Mouse (Mus musculus): ENCODE data around the gene Sp6. TPM values are rescaled to one million over a fixed set of nuclear protein-coding genes. Genes with fewer than 3 reads are reported as not detected.

Gene Sp6
- total and polyA plus RNA-seq, 3 experiments = 10.1 to 65.5 (median 18.4) TPM

GRCm38 (mm10) chr11:97025721-97026344, 12.6 kb downstream of the Sp6 start:
- H3K27me3 ChIP-seq (replicated peaks) = no peaks in the 10 kb centered on the region

More at GRCm38 (mm10) chr11:97025721-97026344, 12.6 kb downstream of the Sp6 start:
- H3K4me3 ChIP-seq (replicated peaks in 1 of 3; ENCODE audit: low read depth in 2 of 3, low read length in 2 of 3, poor library complexity in 1 of 3) = peak overlapping the region; percentile 56 to 58 (median 57)
- peaks cover 8 to 55% of the 10 kb centered on the region in 2 experiments for H3K4me1 ChIP-seq (ENCODE audit: control insufficient read depth in 1 of 2, insufficient read depth in 2 of 2)
- dilution Hi-C loops (cut with MboI; ENCODE audit: extremely low pct_ligation_motif_present, extremely low pct_unique_long_range_greater_than_20kb, low sequenced_read_pairs) = no loop called here
- TF ChIP-seq TCF12 (IDR thresholded peaks at IDR 0.05; ENCODE audit: low read depth, low read length) (peak; percentile 79), MXI1 (IDR thresholded peaks at IDR 0.05; ENCODE audit: low read depth, low read length) (peak; percentile 89), MAX (IDR thresholded peaks at IDR 0.05; ENCODE audit: low read length) (peak; percentile 72), ZMIZ1 (IDR thresholded peaks at IDR 0.05; ENCODE audit: low read depth, low read length) (peak; percentile 87; the same call in 1 of the 2 replicates), GABPA (IDR thresholded peaks at IDR 0.05; ENCODE audit: insufficient replicate concordance, low read depth, low read length) (no peak), CHD2 (IDR thresholded peaks at IDR 0.05; ENCODE audit: low read length) (peak; percentile 29; the same call in 1 of the 2 replicates), TBP (conservative IDR thresholded peaks at IDR 0.05; ENCODE audit: low read depth, low read length) (peak; percentile 87), POLR2A (IDR thresholded peaks at IDR 0.05; ENCODE audit: low read depth, low read length) (peak; percentile 80), JUN (IDR thresholded peaks at IDR 0.05; ENCODE audit: insufficient read depth, low read depth, low read length) (0 out of 2 replicates have a peak, but pooled peaks have one; percentile 18), POLR2AphosphoS2 (IDR thresholded peaks at IDR 0.05; ENCODE audit: low read depth, low read length) (peak; percentile 88), MYC (IDR thresholded peaks at IDR 0.05; ENCODE audit: low read depth, low read length) (peak; percentile 61; the same call in 1 of the 2 replicates), ZC3H11A (IDR thresholded peaks at IDR 0.05; ENCODE audit: low read depth, low read length) (peak; percentile 98), BHLHE40 (IDR thresholded peaks at IDR 0.05; ENCODE audit: low read depth, low read length) (peak; percentile 58), MAFK (IDR thresholded peaks at IDR 0.05; ENCODE audit: insufficient replicate concordance, low read length) (0 out of 2 replicates have a peak, but pooled peaks have one; percentile 35), NRF1 (IDR thresholded peaks at IDR 0.05; ENCODE audit: low read depth, low read length) (peak; percentile 43; the same call in 1 of the 2 replicates), IRF4 (IDR thresholded peaks at IDR 0.05; ENCODE audit: low read depth, low read length) (peak; percentile 78; the same call in 1 of the 2 replicates), ZKSCAN1 (IDR thresholded peaks at IDR 0.05; ENCODE audit: borderline replicate concordance, low read depth, low read length) (no peak; the same call in 1 of the 2 replicates), USF2 (conservative IDR thresholded peaks at IDR 0.05; ENCODE audit: low read depth, low read length) (no peak), CHD1 (IDR thresholded peaks at IDR 0.05; ENCODE audit: low read depth, low read length) (peak; percentile 96; the same call in 1 of the 2 replicates), ELF1 (IDR thresholded peaks at IDR 0.05; ENCODE audit: low read depth, low read length) (peak; percentile 92), USF1 (IDR thresholded peaks at IDR 0.05; ENCODE audit: low read depth, low read length) (no peak), CTCF (conservative IDR thresholded peaks at IDR 0.05 in 1 of 2, IDR thresholded peaks at IDR 0.05 in 1 of 2; ENCODE audit: low read depth in 2 of 2, low read length in 2 of 2) (peak; percentile 88 to 99), E2F4 (IDR thresholded peaks at IDR 0.05; ENCODE audit: insufficient replicate concordance, low read depth, low read length) (peak; percentile 76; the same call in 1 of the 2 replicates), EP300 (IDR thresholded peaks at IDR 0.05; ENCODE audit: low read length) (peak; percentile 49; the same call in 1 of the 2 replicates), KAT2A (IDR thresholded peaks at IDR 0.05; ENCODE audit: insufficient replicate concordance, low read length) (peak; percentile 63; the same call in 1 of the 2 replicates), UBTF (IDR thresholded peaks at IDR 0.05; ENCODE audit: low read depth, low read length) (peak; percentile 95), SIN3A (IDR thresholded peaks at IDR 0.05; ENCODE audit: low read length) (peak; percentile 95), RAD21 (IDR thresholded peaks at IDR 0.05; ENCODE audit: low read depth, low read length) (no peak; the same call in none of the 2 replicates), HCFC1 (IDR thresholded peaks at IDR 0.05; ENCODE audit: low read depth, low read length) (peak; percentile 60; the same call in 1 of the 2 replicates), ZNF384 (IDR thresholded peaks at IDR 0.05; ENCODE audit: low read depth, low read length) (0 out of 2 replicates have a peak, but pooled peaks have one; percentile 12), SMC3 (IDR thresholded peaks at IDR 0.05; ENCODE audit: low read depth, low read length) (peak; percentile 100), NELFE (IDR thresholded peaks at IDR 0.05; ENCODE audit: low read depth, low read length) (peak; percentile 84), MAZ (IDR thresholded peaks at IDR 0.05; ENCODE audit: low read depth, low read length) (peak; percentile 77), RCOR1 (conservative IDR thresholded peaks at IDR 0.05; ENCODE audit: low read depth, low read length) (peak; percentile 82; the same call in 1 of the 2 replicates), PAX5 (IDR thresholded peaks at IDR 0.05; ENCODE audit: low read length) (no peak), ETS1 (conservative IDR thresholded peaks at IDR 0.05; ENCODE audit: low read depth, low read length) (peak; percentile 8; the same call in 1 of the 2 replicates), JUND (conservative IDR thresholded peaks at IDR 0.05; ENCODE audit: low read depth, low read length) (no peak; the same call in 1 of the 2 replicates), MEF2A (IDR thresholded peaks at IDR 0.05; ENCODE audit: borderline replicate concordance, low read depth, low read length) (peak; percentile 77)
- H3K79me2 ChIP-seq (replicated peaks; ENCODE audit: control insufficient read depth, extremely low read depth, insufficient read depth, poor library complexity, severe bottlenecking) = peaks cover 35% of the 10 kb centered on the region
- peak overlapping the region; percentile 70 for H3K4me2 ChIP-seq (ENCODE audit: insufficient read depth, low read depth, poor library complexity, severe bottlenecking)
- H3K27ac ChIP-seq (ENCODE audit: insufficient read depth, low read depth) = peak overlapping the region; percentile 98
- DNase-seq (ENCODE audit: extremely low read depth) = peak; percentile 96
- H3K9me3 ChIP-seq (replicated peaks; ENCODE audit: low read length) = no peaks in the 10 kb centered on the region
- in situ Hi-C loops (cut with MboI; ENCODE audit: low pct_ligation_motif_present, low pct_unique_long_range_greater_than_20kb, low sequenced_read_pairs) = no loop called here
- peak overlapping the region; percentile 86 for H3K9ac ChIP-seq (ENCODE audit: insufficient read depth, low read depth)
- peaks cover 10 to 38% of the 10 kb centered on the region in 2 experiments for H3K36me3 ChIP-seq (replicated peaks in 1 of 2; ENCODE audit: control insufficient read depth in 1 of 2, insufficient read depth in 1 of 2, low read length in 1 of 2)
